Mouse (Mus musculus) myocyte (in vitro differentiated cells): ENCODE measurements at regions not wholly inside any gene's neighbourhood (a gene's known extent, or its start where the extent isn't known, plus 50 kb on each side); places are given as distances from the start of the nearest gene placed in this dataset.

Experiments
- CEBPB ChIP-seq: IDR thresholded peaks from 2 replicates; pipeline ENCODE4 v1.6.1; 2011; ENCODE audit warnings: mild to moderate bottlenecking, moderate library complexity; ENCODE audit not compliant: poor library complexity, insufficient read depth, severe bottlenecking
- E2F4 ChIP-seq: IDR thresholded peaks from one replicate; pipeline ENCODE4 v1.6.1; 2011; ENCODE audit warnings: mild to moderate bottlenecking, control low read depth, moderate library complexity; ENCODE audit not compliant: insufficient read depth
- MAX ChIP-seq: IDR thresholded peaks from one replicate; pipeline ENCODE4 v1.6.1; 2011; ENCODE audit warnings: low read depth, mild to moderate bottlenecking, control low read depth
- MYOD1 ChIP-seq, 3 experiments: IDR thresholded peaks; one replicate each; pipeline ENCODE4 v1.6.1; 2011; ENCODE audit warnings: control low read depth in 2 of 3, low read depth in 2 of 3, mild to moderate bottlenecking in 2 of 3, moderate library complexity in 1 of 3; ENCODE audit not compliant: insufficient read length in 2 of 3, control insufficient read depth in 1 of 3
- MYOG ChIP-seq, 3 experiments: IDR thresholded peaks; one replicate each; pipeline ENCODE4 v1.6.1; 2011; ENCODE audit warnings: control low read depth in 2 of 3, low read depth in 2 of 3, mild to moderate bottlenecking in 2 of 3; ENCODE audit not compliant: insufficient read length in 2 of 3, control insufficient read depth in 1 of 3, insufficient read depth in 1 of 3
- POLR2A ChIP-seq: IDR thresholded peaks from one replicate; pipeline ENCODE4 v1.6.1; 2011; ENCODE audit warnings: low read depth, mild to moderate bottlenecking, control low read depth, moderate library complexity; ENCODE audit not compliant: insufficient read length
- POLR2AphosphoS2 ChIP-seq: IDR thresholded peaks from one replicate; pipeline ENCODE4 v1.6.1; 2011; ENCODE audit warnings: low read depth, control low read depth; ENCODE audit not compliant: insufficient read length
- REST ChIP-seq: IDR thresholded peaks from one replicate; pipeline ENCODE4 v1.6.1; 2011; ENCODE audit warnings: mild to moderate bottlenecking, control low read depth, moderate library complexity; ENCODE audit not compliant: insufficient read depth, insufficient read length
- SRF ChIP-seq: IDR thresholded peaks from one replicate; pipeline ENCODE4 v1.6.1; 2011; ENCODE audit warnings: low read depth; ENCODE audit not compliant: control insufficient read depth, insufficient read length
- TCF12 ChIP-seq: IDR thresholded peaks from one replicate; pipeline ENCODE4 v1.6.1; 2011; ENCODE audit warnings: mild to moderate bottlenecking, control low read depth; ENCODE audit not compliant: poor library complexity, insufficient read depth, severe bottlenecking
- USF1 ChIP-seq: IDR thresholded peaks from one replicate; pipeline ENCODE4 v1.6.1; 2011; ENCODE audit warnings: low read depth, mild to moderate bottlenecking, control low read depth, moderate library complexity

- TF ChIP-seq POLR2A (no peak), USF1 (no peak), MAX (no peak), POLR2AphosphoS2 (no peak), E2F4 (no peak), TCF12 (no peak), CEBPB (no peak), REST (no peak), MYOG (IDR thresholded peaks at IDR 0.05; ENCODE audit: control insufficient read depth in 1 of 3, insufficient read depth in 1 of 3, insufficient read length in 2 of 3, low read depth in 2 of 3) (no peak), MYOD1 (IDR thresholded peaks at IDR 0.05; ENCODE audit: control insufficient read depth in 1 of 3, insufficient read length in 2 of 3, low read depth in 2 of 3) (no peak), SRF (no peak)
Observed at GRCm38 (mm10) chr2:74291416-74292396, 287.5 kb downstream of the Lnpk start.
